Mouse (Mus musculus): ENCODE measurements around the gene Csnk1g1. TPM values are rescaled to one million over a fixed set of nuclear protein-coding genes. Genes with fewer than 3 reads are reported as not detected.

The Csnk1g1 gene
- polyA plus RNA-seq, 1 experiment from 2014 or later, result 21.1 TPM

GRCm38 (mm10) chr9:66068056-66068455, 159.3 kb downstream of the Csnk1g1 start:
- Histone ChIP-seq H3K36me3 (ENCODE audit: control insufficient read depth, insufficient read depth, low read length) (peaks cover 37% of the 10 kb centered on the region), H3K4me3 (ENCODE audit: low read depth, low read length) (no peak overlapping the region), H3K27me3 (replicated peaks; ENCODE audit: control insufficient read depth, insufficient read depth, low read length) (no peaks in the 10 kb centered on the region; the same call in 1 of the 2 replicates), H3K4me2 (ENCODE audit: low read length) (no peak overlapping the region), H3K9me3 (replicated peaks; ENCODE audit: control insufficient read depth, low read length) (no peaks in the 10 kb centered on the region), H3K9ac (ENCODE audit: low read length) (no peak overlapping the region), H3K27ac (ENCODE audit: low read depth, low read length) (no peak overlapping the region), H3K4me1 (ENCODE audit: control insufficient read depth, insufficient read depth, low read length) (peaks cover 5% of the 10 kb centered on the region; the same call in 1 of the 2 replicates)
- no peak for ATAC-seq
- no peak for DNase-seq (ENCODE audit: low spot score)
- 63% methylated on average over 4 of the region's 4 CpGs for WGBS

GRCm38 (mm10) chr9:66068971-66069391, 160.3 kb downstream of the Csnk1g1 start:
- DNase-seq (ENCODE audit: low spot score) (peak; percentile 61), ATAC-seq (peak; percentile 66; the same call in 1 of the 2 replicates)
- Histone ChIP-seq H3K27ac (ENCODE audit: low read depth, low read length) (no peak overlapping the region), H3K4me1 (ENCODE audit: control insufficient read depth, insufficient read depth, low read length) (peaks cover 5% of the 10 kb centered on the region; the same call in 1 of the 2 replicates), H3K9me3 (replicated peaks; ENCODE audit: control insufficient read depth, low read length) (no peaks in the 10 kb centered on the region), H3K27me3 (replicated peaks; ENCODE audit: control insufficient read depth, insufficient read depth, low read length) (no peaks in the 10 kb centered on the region; the same call in 1 of the 2 replicates), H3K4me3 (ENCODE audit: low read depth, low read length) (peak overlapping the region; percentile 48), H3K4me2 (ENCODE audit: low read length) (peak overlapping the region; percentile 94), H3K36me3 (ENCODE audit: control insufficient read depth, insufficient read depth, low read length) (peaks cover 28% of the 10 kb centered on the region), H3K9ac (ENCODE audit: low read length) (peak overlapping the region; percentile 65)
- under 1% methylated on average over 30 of the region's 30 CpGs for WGBS

GRCm38 (mm10) chr9:66069583-66069982, 160.9 kb downstream of the Csnk1g1 start, which contains the start of gene Snx22:
Gene Snx22 (minus strand): TSS chr9:66069719.
- Histone ChIP-seq H3K27me3 (replicated peaks; ENCODE audit: control insufficient read depth, insufficient read depth, low read length) (no peaks in the 10 kb centered on the region; the same call in 1 of the 2 replicates), H3K9ac (ENCODE audit: low read length) (peak within 1 kb of the TSS; percentile 65), H3K4me1 (ENCODE audit: control insufficient read depth, insufficient read depth, low read length) (peaks cover 5% of the 10 kb centered on the region; the same call in 1 of the 2 replicates), H3K9me3 (replicated peaks; ENCODE audit: control insufficient read depth, low read length) (no peaks in the 10 kb centered on the region), H3K4me3 (ENCODE audit: low read depth, low read length) (peak within 1 kb of the TSS; percentile 48), H3K27ac (ENCODE audit: low read depth, low read length) (no peak within 1 kb of the TSS), H3K4me2 (ENCODE audit: low read length) (peak within 1 kb of the TSS; percentile 94), H3K36me3 (ENCODE audit: control insufficient read depth, insufficient read depth, low read length) (peaks cover 22% of the 10 kb centered on the region)
- DNase-seq (ENCODE audit: low spot score), result peak; percentile 75
- ATAC-seq, result peak; percentile 89
- WGBS, result 2% methylated on average over 22 of the region's 22 CpGs

- no peaks in the 10 kb centered on the region; the same call in 1 of the 2 replicates for H3K27me3 ChIP-seq (replicated peaks; ENCODE audit: control insufficient read depth, insufficient read depth, low read length)
- WGBS, result 91% methylated on average over 5 of the region's 5 CpGs
- peaks cover 5% of the 10 kb centered on the region; the same call in 1 of the 2 replicates for H3K4me1 ChIP-seq (ENCODE audit: control insufficient read depth, insufficient read depth, low read length)
- H3K4me3 ChIP-seq (ENCODE audit: low read depth, low read length), result no peak overlapping the region
- ATAC-seq (no peak), DNase-seq (ENCODE audit: low spot score) (no peak)
- H3K4me2 ChIP-seq (ENCODE audit: low read length), result no peak overlapping the region
- H3K27ac ChIP-seq (ENCODE audit: low read depth, low read length), result no peak overlapping the region
- H3K9ac ChIP-seq (ENCODE audit: low read length), result no peak overlapping the region
- H3K9me3 ChIP-seq (replicated peaks; ENCODE audit: control insufficient read depth, low read length), result no peaks in the 10 kb centered on the region
- H3K36me3 ChIP-seq (ENCODE audit: control insufficient read depth, insufficient read depth, low read length), result peaks cover 19% of the 10 kb centered on the region
Measured at GRCm38 (mm10) chr9:66070151-66070550, 161.4 kb downstream of the Csnk1g1 start.

- H3K9ac ChIP-seq (ENCODE audit: low read length), result no peak overlapping the region
- H3K36me3 ChIP-seq (ENCODE audit: control insufficient read depth, insufficient read depth, low read length), result no peaks in the 10 kb centered on the region
- no peak for ATAC-seq
- H3K4me3 ChIP-seq (ENCODE audit: low read depth, low read length), result no peak overlapping the region
- no peak for DNase-seq (ENCODE audit: low spot score)
- no peak overlapping the region for H3K27ac ChIP-seq (ENCODE audit: low read depth, low read length)
- H3K9me3 ChIP-seq (replicated peaks; ENCODE audit: control insufficient read depth, low read length), result no peaks in the 10 kb centered on the region
- H3K4me2 ChIP-seq (ENCODE audit: low read length), result no peak overlapping the region
- WGBS, result 87% methylated on average over 7 of the region's 7 CpGs
- H3K4me1 ChIP-seq (ENCODE audit: control insufficient read depth, insufficient read depth, low read length), result peaks cover 5% of the 10 kb centered on the region; the same call in 1 of the 2 replicates
- H3K27me3 ChIP-seq (replicated peaks; ENCODE audit: control insufficient read depth, insufficient read depth, low read length), result no peaks in the 10 kb centered on the region; the same call in 1 of the 2 replicates
Measured at GRCm38 (mm10) chr9:66072754-66073153, 164.0 kb downstream of the Csnk1g1 start.

- H3K36me3 ChIP-seq (ENCODE audit: control insufficient read depth, insufficient read depth, low read length), result no peaks in the 10 kb centered on the region
- peak overlapping the region; percentile 15; the same call in 1 of the 2 replicates for H3K4me2 ChIP-seq (ENCODE audit: low read length)
- H3K9ac ChIP-seq (ENCODE audit: low read length), result peak overlapping the region; percentile 35
- H3K27ac ChIP-seq (ENCODE audit: low read depth, low read length), result 0 out of 2 replicates have a peak overlapping the region, but pooled peaks have one; percentile 5
- H3K27me3 ChIP-seq (replicated peaks; ENCODE audit: control insufficient read depth, insufficient read depth, low read length), result no peaks in the 10 kb centered on the region
- 0 out of 2 replicates have a peak, but pooled peaks cover 4% of the 10 kb centered on the region for H3K4me1 ChIP-seq (ENCODE audit: control insufficient read depth, insufficient read depth, low read length)
- H3K4me3 ChIP-seq (ENCODE audit: low read depth, low read length), result no peak overlapping the region
- no peaks in the 10 kb centered on the region for H3K9me3 ChIP-seq (replicated peaks; ENCODE audit: control insufficient read depth, low read length)
- 78% methylated on average over 3 of the region's 3 CpGs for WGBS
- ATAC-seq, result no peak
- DNase-seq (ENCODE audit: low spot score), result no peak
Measured at GRCm38 (mm10) chr9:66078072-66078471, 169.3 kb downstream of the Csnk1g1 start.

- 9% methylated on average over 14 of the region's 14 CpGs for WGBS
- Histone ChIP-seq H3K9ac (ENCODE audit: low read length) (peak overlapping the region; percentile 35), H3K4me2 (ENCODE audit: low read length) (peak overlapping the region; percentile 15; the same call in 1 of the 2 replicates), H3K36me3 (ENCODE audit: control insufficient read depth, insufficient read depth, low read length) (no peaks in the 10 kb centered on the region), H3K4me1 (ENCODE audit: control insufficient read depth, insufficient read depth, low read length) (0 out of 2 replicates have a peak, but pooled peaks cover 4% of the 10 kb centered on the region), H3K4me3 (ENCODE audit: low read depth, low read length) (no peak overlapping the region), H3K9me3 (replicated peaks; ENCODE audit: control insufficient read depth, low read length) (no peaks in the 10 kb centered on the region), H3K27me3 (replicated peaks; ENCODE audit: control insufficient read depth, insufficient read depth, low read length) (no peaks in the 10 kb centered on the region), H3K27ac (ENCODE audit: low read depth, low read length) (0 out of 2 replicates have a peak overlapping the region, but pooled peaks have one; percentile 5)
- ATAC-seq, result no peak
- DNase-seq (ENCODE audit: low spot score), result peak; percentile 34
Measured at GRCm38 (mm10) chr9:66078493-66078892, 169.8 kb downstream of the Csnk1g1 start.

GRCm38 (mm10) chr9:66080804-66081459, 172.2 kb downstream of the Csnk1g1 start:
- DNase-seq (ENCODE audit: low spot score), result no peak
- no peaks in the 10 kb centered on the region for H3K27me3 ChIP-seq (replicated peaks; ENCODE audit: control insufficient read depth, insufficient read depth, low read length)
- 72% methylated on average over 3 of the region's 3 CpGs for WGBS

GRCm38 (mm10) chr9:66081999-66082398, 173.3 kb downstream of the Csnk1g1 start:
- Histone ChIP-seq H3K27ac (ENCODE audit: low read depth, low read length) (no peak overlapping the region), H3K27me3 (replicated peaks; ENCODE audit: control insufficient read depth, insufficient read depth, low read length) (no peaks in the 10 kb centered on the region), H3K4me3 (ENCODE audit: low read depth, low read length) (no peak overlapping the region), H3K36me3 (ENCODE audit: control insufficient read depth, insufficient read depth, low read length) (peaks cover 7% of the 10 kb centered on the region), H3K9me3 (replicated peaks; ENCODE audit: control insufficient read depth, low read length) (no peaks in the 10 kb centered on the region), H3K4me2 (ENCODE audit: low read length) (no peak overlapping the region), H3K4me1 (ENCODE audit: control insufficient read depth, insufficient read depth, low read length) (0 out of 2 replicates have a peak, but pooled peaks cover 4% of the 10 kb centered on the region), H3K9ac (ENCODE audit: low read length) (no peak overlapping the region)
- ATAC-seq, result no peak
- DNase-seq (ENCODE audit: low spot score), result no peak
- 86% methylated on average over 4 of the region's 4 CpGs for WGBS

More at GRCm38 (mm10) chr9:66080804-66081459, 172.2 kb downstream of the Csnk1g1 start:
- H3K4me1 ChIP-seq (ENCODE audit: control insufficient read depth, insufficient read depth, low read length), result 0 out of 2 replicates have a peak, but pooled peaks cover 4% of the 10 kb centered on the region
- H3K9me3 ChIP-seq (replicated peaks; ENCODE audit: control insufficient read depth, low read length), result no peaks in the 10 kb centered on the region
- no peak for ATAC-seq
- no peak overlapping the region for H3K4me3 ChIP-seq (ENCODE audit: low read depth, low read length)
- no peak overlapping the region for H3K9ac ChIP-seq (ENCODE audit: low read length)
- H3K4me2 ChIP-seq (ENCODE audit: low read length), result no peak overlapping the region
- H3K27ac ChIP-seq (ENCODE audit: low read depth, low read length), result no peak overlapping the region
- H3K36me3 ChIP-seq (ENCODE audit: control insufficient read depth, insufficient read depth, low read length), result peaks cover under 1% of the 10 kb centered on the region; the same call in 1 of the 2 replicates
